Mouse (Mus musculus): ENCODE measurements around the gene Tesc.

Tesc gene

DNA sequence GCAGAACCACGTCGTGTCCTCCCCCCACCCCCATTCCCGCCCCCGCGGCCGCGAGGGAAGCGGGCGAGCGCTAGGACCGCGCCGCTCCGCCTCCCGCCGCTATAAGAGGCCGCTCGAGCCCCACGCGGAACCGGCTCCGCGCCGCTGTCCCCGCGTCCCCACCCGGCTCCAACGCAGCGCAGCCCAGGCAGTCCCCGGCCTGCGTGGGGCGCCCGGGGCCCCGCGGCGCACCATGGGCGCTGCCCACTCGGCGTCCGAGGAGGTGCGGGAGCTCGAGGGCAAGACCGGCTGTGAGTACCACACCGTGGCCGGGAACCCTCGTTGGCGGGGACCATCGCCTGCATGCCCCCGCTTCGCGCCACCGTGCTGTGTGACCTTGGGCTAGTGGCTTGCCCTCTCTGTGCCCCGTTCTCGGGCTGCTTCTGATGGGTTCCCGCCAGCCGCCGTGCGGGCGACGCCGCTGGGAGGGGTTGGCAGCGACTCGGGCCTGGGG, at the start of gene Tesc:
Tesc (plus strand) TSS at position 46 of the 493 bp plus-strand sequence.
- no peak for DNase-seq (ENCODE audit: low spot score)

- DNase-seq (ENCODE audit: low spot score), result no peak
These were observed 49.3 kb upstream of the Tesc start for GRCm38 (mm10) chr5:117978159-117978697.

DNA sequence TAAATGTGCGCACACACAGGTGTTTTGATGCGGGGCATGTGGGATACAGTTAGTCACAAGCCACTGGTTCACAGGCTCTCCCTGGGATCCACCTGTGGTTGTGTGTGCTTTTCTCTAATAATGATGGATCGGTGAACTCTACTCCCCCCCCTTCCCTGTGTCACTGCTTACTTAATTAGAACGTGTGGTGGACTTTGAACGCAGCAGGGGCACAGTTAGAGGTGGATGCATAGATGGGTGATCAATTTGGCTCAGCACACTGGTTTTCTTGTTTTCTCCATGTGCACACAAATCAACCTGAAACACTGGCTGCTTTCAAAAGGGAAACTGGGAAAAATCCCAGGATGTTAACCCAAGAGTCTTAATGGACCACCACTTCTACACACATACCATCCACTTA, 48.5 kb upstream of the Tesc start:
- DNase-seq (ENCODE audit: low spot score), result no peak

DNA sequence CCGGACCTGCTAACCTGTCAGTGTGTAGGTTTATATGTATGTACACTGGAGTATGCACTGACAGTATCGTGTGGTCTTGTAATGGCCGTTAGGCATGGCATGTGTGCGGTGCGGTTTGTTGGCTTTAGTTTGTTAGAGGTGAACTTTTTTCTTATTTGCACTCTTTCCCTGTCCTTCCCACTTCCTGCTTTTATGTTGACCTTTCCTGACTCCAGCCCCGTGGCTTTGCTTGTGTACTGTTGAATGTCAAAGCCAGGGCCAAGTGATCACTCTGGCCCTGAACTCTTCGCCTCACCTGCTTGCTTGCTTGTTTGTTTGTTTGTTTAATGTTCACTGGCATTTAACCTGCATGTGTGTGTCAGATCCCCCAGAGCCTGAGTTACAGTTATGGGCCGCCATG, 46.6 kb upstream of the Tesc start:
- no peak for DNase-seq (ENCODE audit: low spot score)

DNA sequence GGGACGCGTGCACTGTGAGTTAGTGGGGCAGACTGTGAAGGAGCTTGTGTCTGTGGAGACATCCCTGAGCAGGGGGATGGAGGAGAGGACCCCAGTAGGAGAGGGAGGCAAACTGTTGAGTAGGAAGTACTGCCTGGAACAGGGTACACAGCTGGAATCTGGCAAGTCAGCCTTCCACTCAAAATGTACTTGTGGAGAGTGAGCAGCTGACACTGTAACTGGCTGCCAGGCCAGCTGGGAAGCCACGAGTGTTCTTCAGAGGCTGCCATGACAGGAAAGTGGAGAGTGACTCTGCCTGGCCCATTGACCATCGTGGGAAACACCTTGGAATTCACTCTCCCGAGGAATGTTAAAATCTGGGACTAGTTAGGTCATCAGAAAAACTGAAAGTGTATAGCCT, 45.6 kb upstream of the Tesc start:
- no peak for DNase-seq (ENCODE audit: low spot score)

DNA sequence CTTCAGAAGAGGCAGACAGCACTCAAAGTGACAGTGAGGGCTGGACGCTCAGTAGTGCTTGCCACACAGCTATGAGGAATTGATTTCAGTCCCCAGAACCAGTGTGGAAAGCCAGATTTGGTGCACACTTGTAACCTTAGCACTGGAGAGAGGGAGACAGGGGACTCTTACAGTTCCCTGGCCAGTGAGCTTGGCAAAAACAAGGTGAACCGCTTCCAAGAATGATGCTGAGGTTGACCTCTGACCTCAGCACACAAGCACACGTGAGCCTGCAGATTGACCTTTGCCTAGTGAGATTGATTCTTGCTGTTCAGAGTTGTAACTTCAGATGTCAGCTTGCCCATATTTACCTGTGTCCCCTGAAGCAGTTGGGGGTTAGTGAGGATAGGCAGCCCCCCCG, 41.2 kb upstream of the Tesc start:
- DNase-seq (ENCODE audit: low spot score), result no peak

GRCm38 (mm10) chr5:117987891-117988290, 39.7 kb upstream of the Tesc start:
- DNase-seq (ENCODE audit: low spot score), result no peak

- no peak for DNase-seq (ENCODE audit: low spot score)
These were observed 39.2 kb upstream of the Tesc start for GRCm38 (mm10) chr5:117988367-117988766.

DNA sequence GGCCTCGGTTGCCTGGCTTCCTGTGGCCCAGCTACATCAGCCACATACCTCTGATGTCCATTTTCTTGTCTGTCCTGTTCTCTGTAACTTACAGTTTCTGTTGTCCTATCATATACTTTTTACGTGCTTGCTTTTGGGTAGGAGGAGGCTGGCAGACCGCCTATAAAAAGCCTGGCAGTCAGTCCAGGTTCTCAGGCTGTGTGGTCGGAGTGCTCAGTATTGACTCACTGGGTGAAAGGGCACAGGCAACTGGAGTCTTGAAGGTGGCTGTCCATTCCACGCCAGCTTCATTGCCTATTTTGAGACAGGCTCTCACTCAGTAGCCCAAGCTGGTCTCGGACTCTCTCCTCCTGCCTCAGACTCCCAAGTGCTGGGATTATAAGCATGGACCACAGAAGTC, 37.8 kb upstream of the Tesc start:
- no peak for DNase-seq (ENCODE audit: low spot score)

DNA sequence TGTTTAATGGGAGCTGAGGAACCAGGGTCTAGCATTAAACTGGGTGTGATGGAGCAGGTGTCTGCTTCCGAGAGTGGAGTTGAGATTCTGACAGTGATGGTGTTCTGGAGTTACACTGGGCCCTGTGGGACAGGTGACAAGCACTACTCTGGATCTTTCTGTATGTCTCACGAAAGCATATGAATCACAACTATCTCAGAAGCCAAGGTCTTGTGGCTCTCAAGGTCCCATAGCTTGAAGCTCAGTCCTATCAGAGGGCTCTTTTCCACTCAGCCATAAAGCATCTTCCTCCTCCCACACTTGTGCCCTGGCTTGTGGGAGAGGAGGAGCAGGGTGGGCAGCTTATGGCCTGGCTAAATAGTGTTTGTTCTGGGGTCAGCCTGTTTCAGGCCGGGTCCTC, 36.6 kb upstream of the Tesc start:
- DNase-seq (ENCODE audit: low spot score), result no peak

DNA sequence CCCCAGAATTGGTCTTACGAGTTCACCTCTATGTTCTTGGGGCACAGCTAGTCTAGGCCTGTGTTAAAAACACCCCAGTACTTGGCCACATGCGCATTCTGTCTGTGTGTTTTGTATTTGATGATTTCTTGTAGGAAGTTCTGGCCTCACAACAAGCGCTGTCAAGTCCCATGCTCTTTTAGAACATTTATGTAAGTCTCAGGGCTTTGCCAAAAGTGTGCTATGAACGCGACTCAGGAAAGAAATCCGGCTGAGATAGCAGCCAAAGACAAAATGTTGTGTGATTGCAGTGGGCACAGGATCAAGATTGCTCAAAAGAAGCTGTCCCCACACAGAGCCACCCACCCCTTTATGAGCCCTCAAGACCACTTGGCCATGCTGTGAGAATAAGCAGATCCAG, 34.0 kb upstream of the Tesc start:
- DNase-seq (ENCODE audit: low spot score), result no peak

GRCm38 (mm10) chr5:117995372-117995901, 32.1 kb upstream of the Tesc start:
- DNase-seq (ENCODE audit: low spot score), result no peak

- DNase-seq (ENCODE audit: low spot score), result no peak
These were observed 31.6 kb upstream of the Tesc start for GRCm38 (mm10) chr5:117995911-117996310.

DNA sequence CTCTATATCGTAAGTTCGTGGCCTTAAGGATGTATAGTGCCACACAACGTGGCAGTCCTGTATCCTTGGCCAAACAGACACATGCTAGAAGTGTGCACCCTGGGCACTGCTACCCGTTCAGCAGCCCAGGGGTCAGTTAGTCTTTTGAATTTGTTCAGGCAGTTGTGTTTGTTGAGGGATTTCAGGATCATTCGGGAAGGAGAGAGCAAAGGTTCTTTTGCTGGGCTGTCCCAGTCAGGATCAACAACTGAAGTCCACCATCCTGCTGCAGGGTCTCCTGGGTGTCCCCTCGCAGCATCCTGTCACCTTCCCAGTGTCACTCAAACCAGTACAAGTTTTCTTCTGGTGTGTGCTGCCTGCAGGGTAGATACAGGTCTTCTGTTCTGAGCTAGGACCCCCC, 31.0 kb upstream of the Tesc start:
- DNase-seq (ENCODE audit: low spot score), result no peak

DNA sequence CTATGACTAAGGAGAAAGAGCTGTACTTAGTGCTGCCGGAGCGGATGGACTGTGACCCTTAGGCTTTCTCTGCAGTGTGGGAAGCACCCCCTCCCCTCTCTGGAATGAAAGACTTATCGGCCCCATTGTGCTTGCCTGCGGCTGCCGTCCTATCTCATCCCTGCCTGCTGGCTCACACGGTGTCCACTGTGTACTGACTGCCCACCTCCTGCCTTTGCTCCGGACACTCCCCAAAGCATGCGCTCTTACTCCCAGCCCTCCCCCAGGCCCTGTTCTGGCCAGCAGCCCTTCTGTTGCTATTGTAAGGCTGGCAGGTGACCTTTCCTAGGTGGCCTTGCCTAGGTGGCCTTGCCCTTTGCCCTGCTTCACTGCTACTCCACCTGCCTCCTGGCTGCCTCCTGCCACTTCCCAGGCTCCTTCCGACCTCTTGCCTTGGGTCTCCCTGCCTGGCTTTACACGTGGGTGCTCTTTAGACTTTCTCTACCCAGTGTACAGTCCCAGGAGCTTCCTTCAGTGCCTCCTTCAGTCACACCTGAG, 30.0 kb upstream of the Tesc start:
- no peak for DNase-seq (ENCODE audit: low spot score)

- no peak for DNase-seq (ENCODE audit: low spot score)
These were observed 28.5 kb upstream of the Tesc start for GRCm38 (mm10) chr5:117999061-117999460.

DNA sequence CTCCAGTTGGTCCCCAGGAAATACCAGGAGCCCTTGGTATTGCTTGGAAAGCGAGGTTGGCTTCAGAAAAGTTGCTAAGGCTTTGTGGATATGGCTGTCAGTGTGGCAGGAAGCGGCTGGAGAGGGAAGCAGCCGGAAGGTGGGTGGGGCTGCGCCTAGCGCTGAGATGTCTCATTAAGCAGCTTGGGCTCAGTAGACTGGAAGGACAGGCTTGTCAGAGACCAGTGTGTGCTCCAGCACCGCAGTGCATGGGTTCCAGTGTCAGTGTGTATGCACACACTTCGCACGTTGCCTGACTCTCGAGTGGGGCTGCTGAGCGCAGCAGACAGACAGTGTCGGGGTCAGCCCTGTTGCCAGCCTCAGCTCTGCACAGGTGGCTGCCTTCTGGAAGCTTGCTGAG, 28.0 kb upstream of the Tesc start:
- DNase-seq (ENCODE audit: low spot score), result no peak

DNA sequence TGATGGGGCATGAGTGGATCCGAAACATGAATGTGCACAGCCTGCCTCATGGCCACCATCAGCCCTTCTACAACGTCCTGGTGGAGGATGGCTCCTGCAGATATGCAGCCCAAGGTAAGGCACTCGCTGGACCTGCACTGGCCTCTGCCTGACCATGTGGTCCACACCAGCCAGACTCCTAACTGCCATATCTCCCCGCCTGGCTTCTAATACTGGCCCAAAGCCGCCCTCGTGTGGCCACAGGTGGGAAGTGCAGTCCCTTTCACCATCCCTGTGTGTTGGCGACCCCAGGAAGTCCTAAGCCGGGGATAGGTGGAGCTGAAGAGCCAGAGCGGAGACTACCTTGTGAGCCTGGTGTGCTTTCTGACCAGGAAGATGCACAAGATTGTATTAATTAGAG, 25.5 kb upstream of the Tesc start:
- DNase-seq (ENCODE audit: low spot score), result no peak

- DNase-seq (ENCODE audit: low spot score), result no peak
These were observed 22.9 kb upstream of the Tesc start for GRCm38 (mm10) chr5:118004619-118005018.

GRCm38 (mm10) chr5:118005728-118006127, 21.8 kb upstream of the Tesc start:
- no peak for DNase-seq (ENCODE audit: low spot score)

DNA sequence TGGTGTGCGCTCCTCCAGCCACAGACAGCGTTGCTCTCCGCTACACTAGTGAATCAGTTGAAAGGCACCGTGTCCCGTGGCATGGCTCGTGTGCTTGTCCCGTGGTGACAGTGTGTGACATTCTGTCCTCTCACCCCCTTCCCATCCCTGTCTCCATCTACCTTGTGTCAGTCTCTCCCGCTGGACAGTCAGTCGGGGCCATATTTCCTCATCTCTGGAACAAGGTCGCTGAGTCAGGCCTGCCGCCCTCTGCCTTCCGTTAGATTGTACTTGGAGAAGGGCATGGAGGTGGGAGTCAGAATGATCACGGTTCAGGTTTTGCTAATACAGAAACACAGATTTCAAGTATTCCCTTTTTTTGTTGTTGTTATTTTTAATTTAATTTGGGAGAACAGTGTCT, 19.2 kb upstream of the Tesc start:
- DNase-seq (ENCODE audit: low spot score), result no peak

GRCm38 (mm10) chr5:118010872-118011271, 16.7 kb upstream of the Tesc start:
- DNase-seq (ENCODE audit: low spot score), result no peak

DNA sequence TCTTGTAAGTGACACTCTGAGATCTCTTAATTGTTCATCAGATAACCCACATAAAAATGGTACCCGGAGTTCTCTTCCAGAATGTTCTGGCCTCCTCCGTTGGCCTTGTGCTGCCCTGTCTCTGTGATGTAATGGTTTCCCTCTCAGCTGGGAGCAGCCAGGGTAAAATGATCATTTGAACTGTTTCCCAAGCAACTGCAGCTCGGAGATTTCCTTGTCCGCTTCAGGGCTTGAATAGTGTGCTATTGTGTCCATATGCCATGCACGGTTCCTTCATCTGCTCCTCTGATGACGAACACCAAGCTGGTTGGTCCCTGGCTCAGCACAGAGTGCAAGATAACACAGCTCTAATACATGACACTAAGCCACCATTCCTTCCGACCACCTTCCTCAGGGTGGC, 15.7 kb upstream of the Tesc start:
- no peak for DNase-seq (ENCODE audit: low spot score)

- no peak for DNase-seq (ENCODE audit: low spot score)
These were observed 12.5 kb upstream of the Tesc start for GRCm38 (mm10) chr5:118015028-118015427.

Data from layer of hippocampus, adult 9-10 months (tissue).